In genomic region chr7:119673465-119673864, GRCm38 (mm10) we compare ENCODE assay signal across 9 mouse cellular contexts. TPM values are rescaled to one million over a fixed set of nuclear protein-coding genes. Genes with fewer than 3 reads are reported as not detected.
DNase-seq lines count a peak whose midpoint lies in the region; ATAC-seq and TF ChIP-seq lines count a peak whose summit lies in the region.
"Had no signal": no experiment of that assay in that cellular context is flagged by ENCODE, and none has a peak within 500 bp of the region (broad histone marks: within the 10 kb centered on the region; RNA-seq: fewer than 3 reads in every experiment).

No protein-coding gene starts in this region.

- H3K9me3 ChIP-seq in intestine, postnatal 0 days (ENCODE audit: control insufficient read depth): no peaks in the 10 kb centered on the region
- no peaks in the 10 kb centered on the region for H3K9me3 ChIP-seq in liver, embryonic 13.5 days (replicated peaks)
- H3K9me3 ChIP-seq in neural tube, embryonic 14.5 days (ENCODE audit: control insufficient read depth, low read length): no peaks in the 10 kb centered on the region
- H3K9me3 ChIP-seq: megakaryocyte, embryonic 14.5 days had no signal

- no peaks in the 10 kb centered on the region for H3K4me1 ChIP-seq in heart, adult 2 months (ENCODE audit: control insufficient read depth, insufficient read depth, low read length)
- H3K4me1 ChIP-seq in embryonic fibroblast, embryonic 13.5 days (ENCODE audit: control insufficient read depth, insufficient read depth, low read length): no peaks in the 10 kb centered on the region
- H3K4me1 ChIP-seq in intestine, postnatal 0 days (replicated peaks; ENCODE audit: control insufficient read depth, insufficient read depth, low read length): no peaks in the 10 kb centered on the region
- no peaks in the 10 kb centered on the region for H3K4me1 ChIP-seq in liver, embryonic 13.5 days (replicated peaks)
- no peaks in the 10 kb centered on the region for H3K4me1 ChIP-seq in neural tube, embryonic 14.5 days (ENCODE audit: control insufficient read depth, insufficient read depth, low read length)
- H3K4me1 ChIP-seq: megakaryocyte, embryonic 14.5 days had no signal

- no peak overlapping the region for H3K4me2 ChIP-seq in intestine, postnatal 0 days (replicated peaks; ENCODE audit: low read depth)
- no peak overlapping the region for H3K4me2 ChIP-seq in liver, embryonic 13.5 days
- H3K4me2 ChIP-seq in neural tube, embryonic 14.5 days (ENCODE audit: low read depth, low read length): no peak overlapping the region

- intact Hi-C loops in heart, adult 2 months (cut with DNase I): loop anchor here (5.0 to 10.0 kb wide), 3 partner anchors 159 to 649 kb away; partner anchors contain the start of gene Acsm5

- DNase-seq in heart, adult 2 months: peak in 1 of 2 experiments; percentile 11
- DNase-seq in heart, adult 9 months (ENCODE audit: low spot score in 2 of 2): no peak
- DNase-seq in Patski (ENCODE audit: low read depth, low spot score): no peak
- peak; percentile 3 for DNase-seq in liver, embryonic 13.5 days
- no peak for DNase-seq in ovary, postnatal 36 days (ENCODE audit: low spot score)

- WGBS in heart, adult 2 months: 16% methylated on average over 6 of the region's 6 CpGs
- 17% methylated on average over 6 of the region's 6 CpGs for WGBS in intestine, postnatal 0 days
- WGBS in liver, embryonic 13.5 days (ENCODE audit: insufficient replicate concordance): 16% methylated on average over 6 of the region's 6 CpGs
- WGBS in neural tube, embryonic 14.5 days: 20% methylated on average over 6 of the region's 6 CpGs

- H3K9ac ChIP-seq in heart, adult 2 months (ENCODE audit: low read depth, low read length): no peak overlapping the region
- no peak overlapping the region for H3K9ac ChIP-seq in intestine, postnatal 0 days (ENCODE audit: low read depth, low read length)
- no peak overlapping the region for H3K9ac ChIP-seq in liver, embryonic 13.5 days
- no peak overlapping the region for H3K9ac ChIP-seq in neural tube, embryonic 14.5 days (replicated peaks; ENCODE audit: low read depth, low read length)

- no peak for TF ChIP-seq EP300 in heart, adult 2 months (IDR thresholded peaks at IDR 0.05; ENCODE audit: insufficient read depth, low read depth, low read length)

- H3K36me3 ChIP-seq in heart, adult 2 months (ENCODE audit: control insufficient read depth, insufficient read depth, low read length): no peaks in the 10 kb centered on the region
- no peaks in the 10 kb centered on the region for H3K36me3 ChIP-seq in intestine, postnatal 0 days (ENCODE audit: control insufficient read depth, insufficient read depth)
- no peaks in the 10 kb centered on the region for H3K36me3 ChIP-seq in liver, embryonic 13.5 days
- no peaks in the 10 kb centered on the region for H3K36me3 ChIP-seq in neural tube, embryonic 14.5 days (ENCODE audit: control insufficient read depth, insufficient read depth, low read length)

- CTCF ChIA-PET in Patski (lab: Charles Lee): interaction anchor here (0.6 to 1.4 kb wide), 9 partner anchors 15 to 263 kb away, joined by 3 to 6 read pairs (median 3); no protein-coding TSS in a partner anchor

- H3K4me3 ChIP-seq in heart, adult 2 months: no peak overlapping the region
- no peak overlapping the region for H3K4me3 ChIP-seq in embryonic fibroblast, embryonic 13.5 days (ENCODE audit: insufficient read depth, low read length)
- no peak overlapping the region for H3K4me3 ChIP-seq in intestine, postnatal 0 days (ENCODE audit: low read depth, low read length)
- H3K4me3 ChIP-seq in liver, embryonic 13.5 days (replicated peaks): no peak overlapping the region
- no peak overlapping the region for H3K4me3 ChIP-seq in neural tube, embryonic 14.5 days (ENCODE audit: low read depth, low read length)
- H3K4me3 ChIP-seq: megakaryocyte, embryonic 14.5 days had no signal

- ATAC-seq in Patski: peak; percentile 57
- no peak for ATAC-seq in intestine, postnatal 0 days
- no peak for ATAC-seq in liver, embryonic 13.5 days (ENCODE audit: low read depth)
- ATAC-seq in neural tube, embryonic 14.5 days (ENCODE audit: low read depth): peak; percentile 79

- H3K27ac ChIP-seq in heart, adult 2 months: no peak overlapping the region
- no peak overlapping the region for H3K27ac ChIP-seq in embryonic fibroblast, embryonic 13.5 days (ENCODE audit: insufficient read depth, low read length)
- no peak overlapping the region for H3K27ac ChIP-seq in intestine, postnatal 0 days (ENCODE audit: low read depth, low read length)
- no peak overlapping the region for H3K27ac ChIP-seq in liver, embryonic 13.5 days
- no peak overlapping the region for H3K27ac ChIP-seq in neural tube, embryonic 14.5 days (ENCODE audit: low read depth, low read length)

- no peak for TF ChIP-seq POLR2A in heart, adult 2 months (IDR thresholded peaks at IDR 0.05; ENCODE audit: insufficient read depth, low read depth, low read length)
- no peak for TF ChIP-seq POLR2A in embryonic fibroblast, embryonic 13.5 days (IDR thresholded peaks at IDR 0.05; ENCODE audit: low read depth, low read length)

- in situ Hi-C loops in Patski (cut with MboI; ENCODE audit: low pct_unique_long_range_greater_than_20kb): loop anchor here (10.0 kb wide), 1 partner anchor 149 kb away; the partner anchor contains the start of gene Pdilt

- H3K79me2 ChIP-seq in heart, adult 2 months (replicated peaks; ENCODE audit: control insufficient read depth, insufficient read depth, low read length): no peaks in the 10 kb centered on the region

- POLR2A ChIA-PET in Patski (lab: Charles Lee): interaction anchor here (0.6 kb wide), 1 partner anchor 635 kb away, joined by 3 read pairs; no protein-coding TSS in a partner anchor

- peak; percentile 80 for TF ChIP-seq CTCF in heart, adult 2 months (IDR thresholded peaks at IDR 0.05)
- peak; percentile 78 for TF ChIP-seq CTCF in Patski (IDR thresholded peaks at IDR 0.05)
- peak; percentile 49; the same call in 1 of the 2 replicates for TF ChIP-seq CTCF in embryonic fibroblast, embryonic 13.5 days (IDR thresholded peaks at IDR 0.05; ENCODE audit: borderline replicate concordance, insufficient read depth, low read length)
- TF ChIP-seq CTCF in intestine, postnatal 0 days (IDR thresholded peaks at IDR 0.05; ENCODE audit: low read depth): peak; percentile 88

- H3K27me3 ChIP-seq in heart, adult 2 months (ENCODE audit: control insufficient read depth, insufficient read depth, low read length): no peaks in the 10 kb centered on the region
- peaks cover 4% of the 10 kb centered on the region for H3K27me3 ChIP-seq in Patski
- no peaks in the 10 kb centered on the region for H3K27me3 ChIP-seq in intestine, postnatal 0 days (replicated peaks; ENCODE audit: control insufficient read depth, insufficient read depth, low read length)
- H3K27me3 ChIP-seq in liver, embryonic 13.5 days: no peaks in the 10 kb centered on the region
- H3K27me3 ChIP-seq in neural tube, embryonic 14.5 days (ENCODE audit: control insufficient read depth, insufficient read depth, low read length): no peaks in the 10 kb centered on the region

RNA-seq across cellular contexts. Expression of gene Acsm4, which starts 16.4 kb away (rescaled TPM):
- not detected for total RNA-seq in heart, adult 2 months (2021)
- not detected in 2 replicates for polyA plus RNA-seq in heart, adult 2 months (2012; rRNA removed)
- polyA plus RNA-seq in Patski (2021): not detected
- not detected in 2 replicates for polyA plus RNA-seq in embryonic fibroblast, embryonic 13.5 days (2011; ENCODE audit: insufficient read length, low read depth, missing spikeins)
- polyA plus RNA-seq in intestine, postnatal 0 days (2015; fragmentation: Nextera tagmentation; extraction: Ambion mirVana): not detected in 2 replicates
- not detected in 2 replicates for polyA plus RNA-seq in liver, embryonic 13.5 days (2015; fragmentation: Nextera tagmentation; extraction: Ambion mirVana)
- polyA plus RNA-seq in neural tube, embryonic 14.5 days (2014; fragmentation: Nextera tagmentation; extraction: Ambion mirVana): not detected in 2 replicates

RNA-seq across cellular contexts. Expression of gene Thumpd1, which starts 47.1 kb away (rescaled TPM):
- 10 to 100 TPM; 15.0 to 15.6 TPM for total RNA-seq in heart, adult 2 months (2021)
- 7.9 and 14.5 TPM in 2 replicates for polyA plus RNA-seq in heart, adult 2 months (2012; rRNA removed)
- polyA plus RNA-seq in Patski (2021): 43.7 TPM
- 34.3 and 40.6 TPM in 2 replicates for polyA plus RNA-seq in embryonic fibroblast, embryonic 13.5 days (2011; ENCODE audit: insufficient read length, low read depth, missing spikeins)
- 23.2 and 23.8 TPM in 2 replicates for polyA plus RNA-seq in intestine, postnatal 0 days (2015; fragmentation: Nextera tagmentation; extraction: Ambion mirVana)
- 35.7 and 40.8 TPM in 2 replicates for polyA plus RNA-seq in liver, embryonic 13.5 days (2015; fragmentation: Nextera tagmentation; extraction: Ambion mirVana)
- polyA plus RNA-seq in neural tube, embryonic 14.5 days (2014; fragmentation: Nextera tagmentation; extraction: Ambion mirVana): 67.8 and 79.0 TPM in 2 replicates

Comparison
In these comparisons a context has a peak if more than half of its experiments do, and no peak if none do; other contexts are left out.
1. ATAC-seq: peak in Patski (single experiment) and neural tube, embryonic 14.5 days (single experiment); none in intestine, postnatal 0 days (single experiment) and liver, embryonic 13.5 days (single experiment).
2. Peak in every context shown above with its lines, with median percentiles within 50 percentile points of each other: CTCF ChIP-seq.